In the genomic region with DNA sequence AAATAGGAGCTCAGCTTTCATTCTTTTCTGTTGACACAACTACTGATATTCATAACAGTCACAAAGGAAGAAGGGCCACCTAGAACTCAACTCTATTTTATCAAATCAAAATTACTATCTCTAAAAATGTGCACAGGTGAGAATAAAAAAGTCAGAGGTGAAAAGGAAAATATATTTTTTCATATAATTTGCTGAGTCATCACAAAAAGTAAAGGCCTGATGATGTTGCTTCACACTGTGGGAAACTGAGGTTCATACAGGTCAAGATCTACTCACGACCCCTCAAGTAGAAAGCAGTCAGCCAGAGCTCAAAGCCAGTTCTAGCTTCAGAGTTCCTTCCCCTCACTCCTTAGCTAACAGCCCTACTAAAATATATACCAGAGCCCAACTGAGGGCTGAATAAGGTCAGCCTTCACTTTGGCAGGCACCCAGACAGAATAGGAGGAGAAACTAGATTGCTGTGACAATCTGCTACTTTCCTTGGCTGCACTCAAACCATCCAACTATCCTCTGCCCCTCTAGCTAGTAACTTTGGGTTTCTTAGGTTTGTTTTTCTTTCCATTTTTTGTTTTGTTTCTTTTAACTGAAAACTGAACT, we compare ENCODE assay signal across 8 mouse cellular contexts.
DNase-seq lines count a peak whose midpoint lies in the region; ATAC-seq and TF ChIP-seq lines count a peak whose summit lies in the region.

No protein-coding gene starts in this region.

- H3K9me3 ChIP-seq in kidney, embryonic 16.5 days (ENCODE audit: low read length), result no peaks in the 10 kb centered on the region
- H3K9me3 ChIP-seq in kidney, embryonic 14.5 days (ENCODE audit: control insufficient read depth, low read length), result no peaks in the 10 kb centered on the region
- no peaks in the 10 kb centered on the region for H3K9me3 ChIP-seq in ES-E14 (ENCODE audit: control insufficient read depth, insufficient read depth, low read depth, low read length)
- no peaks in the 10 kb centered on the region for H3K9me3 ChIP-seq in forebrain, embryonic 11.5 days (ENCODE audit: control insufficient read depth, low read length)
- no peaks in the 10 kb centered on the region for H3K9me3 ChIP-seq in midbrain, embryonic 14.5 days (ENCODE audit: control insufficient read depth, low read length)

- H3K36me3 ChIP-seq in kidney, embryonic 16.5 days (ENCODE audit: insufficient read depth, low read length), result no peaks in the 10 kb centered on the region
- H3K36me3 ChIP-seq in kidney, embryonic 14.5 days (ENCODE audit: control insufficient read depth, insufficient read depth, low read length), result no peaks in the 10 kb centered on the region
- no peaks in the 10 kb centered on the region for H3K36me3 ChIP-seq in ES-E14 (ENCODE audit: control insufficient read depth, insufficient read depth, low read length, poor library complexity, severe bottlenecking)
- H3K36me3 ChIP-seq in forebrain, embryonic 11.5 days (ENCODE audit: control insufficient read depth, insufficient read depth, low read length), result no peaks in the 10 kb centered on the region
- H3K36me3 ChIP-seq in midbrain, embryonic 14.5 days (ENCODE audit: control insufficient read depth, insufficient read depth, low read length), result no peaks in the 10 kb centered on the region

- intact Hi-C loops in heart, postnatal 10 days (cut with DNase I), result no loop called here
- intact Hi-C loops in left cerebral cortex, adult 2 months (cut with DNase I), result no loop called here

- H3K27me3 ChIP-seq in kidney, embryonic 16.5 days (ENCODE audit: insufficient read depth, low read length), result no peaks in the 10 kb centered on the region
- no peaks in the 10 kb centered on the region for H3K27me3 ChIP-seq in kidney, embryonic 14.5 days (ENCODE audit: control insufficient read depth, insufficient read depth, low read length)
- H3K27me3 ChIP-seq in forebrain, embryonic 11.5 days (ENCODE audit: control insufficient read depth, insufficient read depth, low read length), result no peaks in the 10 kb centered on the region
- no peaks in the 10 kb centered on the region for H3K27me3 ChIP-seq in midbrain, embryonic 14.5 days (ENCODE audit: control insufficient read depth, insufficient read depth, low read length)

- H3K27ac ChIP-seq in kidney, embryonic 16.5 days (ENCODE audit: low read length), result no peak overlapping the region
- H3K27ac ChIP-seq in kidney, embryonic 14.5 days (ENCODE audit: low read depth, low read length), result no peak overlapping the region
- no peak overlapping the region for H3K27ac ChIP-seq in ES-E14 (ENCODE audit: insufficient read depth, low read depth, low read length, poor library complexity, severe bottlenecking)
- no peak overlapping the region for H3K27ac ChIP-seq in forebrain, embryonic 11.5 days (ENCODE audit: low read depth, low read length)
- no peak overlapping the region for H3K27ac ChIP-seq in midbrain, embryonic 14.5 days (replicated peaks; ENCODE audit: low read depth, low read length)
- H3K27ac ChIP-seq in left cerebral cortex, adult 2 months, result no peak overlapping the region

- H3K9ac ChIP-seq in kidney, embryonic 16.5 days (replicated peaks; ENCODE audit: low read length), result no peak overlapping the region
- no peak overlapping the region for H3K9ac ChIP-seq in kidney, embryonic 14.5 days (ENCODE audit: low read depth, low read length)
- H3K9ac ChIP-seq in ES-E14 (ENCODE audit: insufficient read depth, low read depth, low read length, poor library complexity, severe bottlenecking), result no peak overlapping the region
- no peak overlapping the region for H3K9ac ChIP-seq in forebrain, embryonic 11.5 days (ENCODE audit: low read length)
- H3K9ac ChIP-seq in midbrain, embryonic 14.5 days (replicated peaks; ENCODE audit: low read length), result no peak overlapping the region

- 0 out of 2 replicates have a peak, but pooled peaks have one; percentile 9 for ATAC-seq in kidney, embryonic 16.5 days (ENCODE audit: low FRiP score, low TSS enrichment)
- ATAC-seq in kidney, embryonic 14.5 days (ENCODE audit: low FRiP score, low TSS enrichment), result no peak
- no peak for ATAC-seq in forebrain, embryonic 11.5 days (replicated peaks; ENCODE audit: low FRiP score)
- no peak for ATAC-seq in midbrain, embryonic 14.5 days (ENCODE audit: low FRiP score, low TSS enrichment)

- H3K4me2 ChIP-seq in kidney, embryonic 16.5 days (replicated peaks; ENCODE audit: low read depth, low read length), result no peak overlapping the region
- no peak overlapping the region for H3K4me2 ChIP-seq in kidney, embryonic 14.5 days (replicated peaks; ENCODE audit: low read depth, low read length)
- H3K4me2 ChIP-seq in forebrain, embryonic 11.5 days (ENCODE audit: low read depth, low read length, severe bottlenecking), result no peak overlapping the region
- H3K4me2 ChIP-seq in midbrain, embryonic 14.5 days (ENCODE audit: low read length), result no peak overlapping the region

- no peak overlapping the region for H3K4me3 ChIP-seq in kidney, embryonic 16.5 days (ENCODE audit: low read length)
- no peak overlapping the region for H3K4me3 ChIP-seq in kidney, embryonic 14.5 days (ENCODE audit: low read length)
- H3K4me3 ChIP-seq in ES-E14 (ENCODE audit: insufficient read depth in 1 of 2, low read depth in 1 of 2, low read length in 2 of 2, poor library complexity in 1 of 2, severe bottlenecking in 1 of 2), result no peak overlapping the region
- H3K4me3 ChIP-seq in forebrain, embryonic 11.5 days (ENCODE audit: low read depth, low read length), result no peak overlapping the region
- H3K4me3 ChIP-seq in midbrain, embryonic 14.5 days (replicated peaks; ENCODE audit: low read depth, low read length), result no peak overlapping the region
- H3K4me3 ChIP-seq in left cerebral cortex, adult 2 months, result no peak overlapping the region

- peaks cover 6% of the 10 kb centered on the region; the same call in 1 of the 2 replicates for H3K4me1 ChIP-seq in kidney, embryonic 16.5 days (ENCODE audit: insufficient read depth, low read length)
- no peaks in the 10 kb centered on the region for H3K4me1 ChIP-seq in kidney, embryonic 14.5 days (ENCODE audit: control insufficient read depth, insufficient read depth, low read length)
- no peaks in the 10 kb centered on the region for H3K4me1 ChIP-seq in ES-E14 (ENCODE audit: control insufficient read depth in 2 of 2, insufficient read depth in 2 of 2, low read length in 2 of 2, poor library complexity in 1 of 2)
- peaks cover 5% of the 10 kb centered on the region; the same call in 1 of the 2 replicates for H3K4me1 ChIP-seq in forebrain, embryonic 11.5 days (replicated peaks; ENCODE audit: control insufficient read depth, insufficient read depth, low read length)
- peaks cover 13% of the 10 kb centered on the region for H3K4me1 ChIP-seq in midbrain, embryonic 14.5 days (ENCODE audit: control insufficient read depth, insufficient read depth, low read length)

- no peak for DNase-seq in ES-E14 (ENCODE audit: low read depth, low spot score)
- peak; percentile 23 for DNase-seq in cerebellum, adult 11 months
- DNase-seq in heart, postnatal 10 days, result peak; percentile 77 to 81
- DNase-seq in forebrain, embryonic 11.5 days (ENCODE audit: low spot score), result no peak
- no peak for DNase-seq in midbrain, embryonic 14.5 days
- no peak for DNase-seq in left cerebral cortex, adult 2 months (ENCODE audit: extremely low spot score in 1 of 2, low spot score in 2 of 2)

- in situ Hi-C loops in ES-E14 (cut with MboI; ENCODE audit: low sequenced_read_pairs in 2 of 2, unreplicated experiment in 2 of 2), result no loop called here

- TF ChIP-seq CTCF in left cerebral cortex, adult 2 months (IDR thresholded peaks at IDR 0.05), result no peak

- WGBS in kidney, embryonic 16.5 days, result 58% methylated on average over 1 of the region's 1 CpGs
- 65% methylated on average over 1 of the region's 1 CpGs for WGBS in kidney, embryonic 14.5 days
- WGBS in forebrain, embryonic 11.5 days, result 82% methylated on average over 1 of the region's 1 CpGs
- 95% methylated on average over 1 of the region's 1 CpGs for WGBS in midbrain, embryonic 14.5 days

TF ChIP-seq in ES-E14, 5 proteins besides CTCF, POLR2A, EP300 and RAD21:
- no peak for TF ChIP-seq HCFC1 (IDR thresholded peaks at IDR 0.05; ENCODE audit: borderline replicate concordance, insufficient read depth, low read length)
- TF ChIP-seq ZC3H11A (IDR thresholded peaks at IDR 0.05; ENCODE audit: borderline replicate concordance, low read depth, low read length), result no peak
- TF ChIP-seq ZNF384 (IDR thresholded peaks at IDR 0.05; ENCODE audit: low read depth, low read length), result no peak
- TF ChIP-seq CHD2 (IDR thresholded peaks at IDR 0.05; ENCODE audit: low read depth, low read length), result no peak
- peak; percentile 96 for TF ChIP-seq MAFK (IDR thresholded peaks at IDR 0.05; ENCODE audit: insufficient read depth, low read depth, low read length)

Comparison
In these comparisons a context has a peak if more than half of its experiments do, and no peak if none do; other contexts are left out.
1. DNase-seq: peak in cerebellum, adult 11 months (single experiment) and heart, postnatal 10 days (2 of 2); none in ES-E14 (single experiment), forebrain, embryonic 11.5 days (single experiment), midbrain, embryonic 14.5 days (single experiment) and left cerebral cortex, adult 2 months (0 of 2).